Comparison of ENCODE assay signal across 26 mouse cellular contexts in genomic region chr13:96720003-96720402, GRCm38 (mm10). TPM values are rescaled to one million over a fixed set of nuclear protein-coding genes. Genes with fewer than 3 reads are reported as not detected.
DNase-seq lines count a peak whose midpoint lies in the region; ATAC-seq and TF ChIP-seq lines count a peak whose summit lies in the region.
"Had no signal": no experiment of that assay in that cellular context is flagged by ENCODE, and none has a peak within 500 bp of the region (broad histone marks: within the 10 kb centered on the region; RNA-seq: fewer than 3 reads in every experiment).

No protein-coding gene starts in this region.

- ATAC-seq in liver, embryonic 13.5 days (ENCODE audit: low read depth) = peak; percentile 51; the same call in 1 of the 2 replicates
- no peak for ATAC-seq in liver, postnatal 0 days
- ATAC-seq in erythroblast, adult 5-6 weeks (replicated peaks; ENCODE audit: low FRiP score, poor library complexity, severe bottlenecking) = peak; percentile 35; the same call in 1 of the 2 replicates
- ATAC-seq in monocyte, adult 5-6 weeks (replicated peaks; ENCODE audit: insufficient number of reproducible peaks, low FRiP score, low TSS enrichment, poor library complexity, severe bottlenecking) = no peak
- no peak for ATAC-seq in hindbrain, embryonic 13.5 days (ENCODE audit: low FRiP score)
- ATAC-seq: activated CD4-positive, CD25-positive, alpha-beta regulatory T cell, adult 4 months; forebrain, embryonic 13.5 days; forebrain, postnatal 0 days; Patski had no signal

- H3K36me3 ChIP-seq in liver, embryonic 13.5 days = no peaks in the 10 kb centered on the region
- H3K36me3 ChIP-seq in liver, postnatal 0 days (replicated peaks; ENCODE audit: insufficient read depth, low read length) = no peaks in the 10 kb centered on the region
- H3K36me3 ChIP-seq in hindbrain, embryonic 13.5 days = no peaks in the 10 kb centered on the region
- H3K36me3 ChIP-seq: embryonic facial prominence, embryonic 12.5 days; heart, embryonic 12.5 days; hindbrain, embryonic 10.5 days; hindbrain, embryonic 15.5 days had no signal

- H3K4me1 ChIP-seq in liver, embryonic 13.5 days (replicated peaks) = peaks cover 6% of the 10 kb centered on the region; the same call in 1 of the 2 replicates
- H3K4me1 ChIP-seq in liver, postnatal 0 days (ENCODE audit: insufficient read depth) = no peaks in the 10 kb centered on the region
- no peaks in the 10 kb centered on the region for H3K4me1 ChIP-seq in hindbrain, embryonic 13.5 days (replicated peaks)
- H3K4me1 ChIP-seq: embryonic facial prominence, embryonic 12.5 days; forebrain, embryonic 13.5 days; heart, embryonic 12.5 days; hindbrain, embryonic 10.5 days; hindbrain, embryonic 15.5 days had no signal

- H3K4me3 ChIP-seq in liver, embryonic 13.5 days (replicated peaks) = no peak overlapping the region
- H3K4me3 ChIP-seq in liver, postnatal 0 days (ENCODE audit: low read depth, low read length) = no peak overlapping the region
- no peak overlapping the region for H3K4me3 ChIP-seq in hindbrain, embryonic 13.5 days
- H3K4me3 ChIP-seq: embryonic facial prominence, embryonic 12.5 days; forebrain, embryonic 13.5 days; heart, embryonic 12.5 days; hindbrain, embryonic 10.5 days; hindbrain, embryonic 15.5 days had no signal

- no peak overlapping the region for H3K27ac ChIP-seq in liver, embryonic 13.5 days
- H3K27ac ChIP-seq in liver, postnatal 0 days (ENCODE audit: low read depth) = no peak overlapping the region
- no peak overlapping the region for H3K27ac ChIP-seq in hindbrain, embryonic 13.5 days
- H3K27ac ChIP-seq: embryonic facial prominence, embryonic 12.5 days; forebrain, embryonic 13.5 days; hindbrain, embryonic 10.5 days; hindbrain, embryonic 15.5 days had no signal

- 31% methylated on average over 2 of the region's 2 CpGs for WGBS in liver, embryonic 13.5 days (ENCODE audit: insufficient replicate concordance)
- 57% methylated on average over 2 of the region's 2 CpGs for WGBS in liver, postnatal 0 days (ENCODE audit: insufficient replicate concordance)
- 84% methylated on average over 2 of the region's 2 CpGs for WGBS in hindbrain, embryonic 13.5 days

- peak; percentile 42 for DNase-seq in adrenal gland, adult 8-10 months
- no peak for DNase-seq in adrenal gland, postnatal 25 days
- no peak for DNase-seq in liver, embryonic 13.5 days
- DNase-seq in liver, postnatal 0 days = no peak
- DNase-seq: cerebellum, adult 2 months; cerebellum, postnatal 14 days; embryo, embryonic 11 days; forebrain, postnatal 0 days; gastrocnemius, postnatal 25 days had no signal

- TF ChIP-seq CTCF in liver, postnatal 0 days (IDR thresholded peaks at IDR 0.05; ENCODE audit: low read depth) = no peak

- H3K27me3 ChIP-seq in liver, embryonic 13.5 days = no peaks in the 10 kb centered on the region
- no peaks in the 10 kb centered on the region for H3K27me3 ChIP-seq in liver, postnatal 0 days (ENCODE audit: insufficient read depth, low read length)
- H3K27me3 ChIP-seq in hindbrain, embryonic 13.5 days = no peaks in the 10 kb centered on the region
- H3K27me3 ChIP-seq: embryonic facial prominence, embryonic 12.5 days; forebrain, embryonic 13.5 days; heart, embryonic 12.5 days; hindbrain, embryonic 15.5 days had no signal

- H3K9ac ChIP-seq in liver, embryonic 13.5 days = no peak overlapping the region
- H3K9ac ChIP-seq in liver, postnatal 0 days (replicated peaks) = no peak overlapping the region
- no peak overlapping the region for H3K9ac ChIP-seq in hindbrain, embryonic 13.5 days
- H3K9ac ChIP-seq: embryonic facial prominence, embryonic 12.5 days; forebrain, embryonic 13.5 days; forebrain, postnatal 0 days; heart, embryonic 12.5 days; hindbrain, embryonic 15.5 days had no signal

- no peak overlapping the region for H3K4me2 ChIP-seq in liver, embryonic 13.5 days
- H3K4me2 ChIP-seq in liver, postnatal 0 days (ENCODE audit: low read depth, low read length) = no peak overlapping the region
- H3K4me2 ChIP-seq in hindbrain, embryonic 13.5 days = no peak overlapping the region
- H3K4me2 ChIP-seq: embryonic facial prominence, embryonic 12.5 days; forebrain, embryonic 13.5 days; heart, embryonic 12.5 days; hindbrain, embryonic 15.5 days had no signal

- H3K9me3 ChIP-seq in liver, embryonic 13.5 days (replicated peaks) = no peaks in the 10 kb centered on the region
- no peaks in the 10 kb centered on the region for H3K9me3 ChIP-seq in liver, postnatal 0 days (ENCODE audit: low read length)
- H3K9me3 ChIP-seq in hindbrain, embryonic 13.5 days = no peaks in the 10 kb centered on the region
- H3K9me3 ChIP-seq: embryonic facial prominence, embryonic 12.5 days; forebrain, embryonic 13.5 days; heart, embryonic 12.5 days; hindbrain, embryonic 10.5 days; hindbrain, embryonic 15.5 days had no signal

- TF ChIP-seq EP300 in liver, postnatal 0 days (IDR thresholded peaks at IDR 0.05; ENCODE audit: low read depth) = no peak

RNA-seq across cellular contexts. Expression of gene Ankrd31, which starts 28.1 kb away (rescaled TPM):
- total RNA-seq in adrenal gland, adult 8-10 months (2022) = under 1 TPM in 1 of 4 experiments, not detected in 3; 0.12 TPM
- total RNA-seq in adrenal gland, postnatal 25 days (2021) = not detected in 2 replicates
- 0.12 TPM in 1 of 2 replicates, not detected in the other for polyA plus RNA-seq in liver, embryonic 13.5 days (2015; fragmentation: Nextera tagmentation; extraction: Ambion mirVana)
- polyA plus RNA-seq in liver, postnatal 0 days (2015; fragmentation: Nextera tagmentation; extraction: Ambion mirVana) = 0.02 TPM in 1 of 2 replicates, not detected in the other
- total RNA-seq in erythroblast, adult 5-6 weeks (2015; ENCODE audit: low replicate concordance) = 0.96 and 1.3 TPM in 2 replicates
- total RNA-seq in erythroblast, adult 5-6 weeks (2017; ENCODE audit: low replicate concordance) = not detected in 2 replicates
- total RNA-seq in monocyte, adult 5-6 weeks (2017) = not detected in 3 replicates
- polyA plus RNA-seq in hindbrain, embryonic 13.5 days (2015; fragmentation: Nextera tagmentation; extraction: Ambion mirVana) = not detected in 2 replicates
- total RNA-seq: common myeloid progenitor, adult 5-6 weeks; forebrain, postnatal 0 days; gastrocnemius, adult 18-20 months; gastrocnemius, postnatal 25 days; granulocyte monocyte progenitor cell, adult 5-6 weeks; heart, adult 8-10 months; heart, postnatal 25 days had no signal
- polyA plus RNA-seq: C2C12; cerebellum, adult 2 months; embryonic facial prominence, embryonic 12.5 days; forebrain, embryonic 13.5 days; heart, embryonic 12.5 days; heart, embryonic 16.5 days; hindbrain, embryonic 10.5 days; hindbrain, embryonic 15.5 days; Patski had no signal

RNA-seq across cellular contexts. Expression of gene Hmgcr, which starts 49.3 kb away (rescaled TPM):
- total RNA-seq in adrenal gland, adult 8-10 months (2022) = 100 to 1,000 TPM in 2 of 4 experiments, 10 to 100 TPM in 2; 38.3 to 158 (median 100) TPM
- 218 and 227 TPM in 2 replicates for total RNA-seq in adrenal gland, postnatal 25 days (2021)
- 61.9 and 84.3 TPM in 2 replicates for polyA plus RNA-seq in liver, embryonic 13.5 days (2015; fragmentation: Nextera tagmentation; extraction: Ambion mirVana)
- 25.3 and 26.5 TPM in 2 replicates for polyA plus RNA-seq in liver, postnatal 0 days (2015; fragmentation: Nextera tagmentation; extraction: Ambion mirVana)
- total RNA-seq in erythroblast, adult 5-6 weeks (2015; ENCODE audit: low replicate concordance) = 11.7 and 18.6 TPM in 2 replicates
- total RNA-seq in erythroblast, adult 5-6 weeks (2017; ENCODE audit: low replicate concordance) = 21.4 and 29.1 TPM in 2 replicates
- 49.8 to 81.5 TPM (median 53.9 TPM) in 3 replicates for total RNA-seq in monocyte, adult 5-6 weeks (2017)
- polyA plus RNA-seq in hindbrain, embryonic 13.5 days (2015; fragmentation: Nextera tagmentation; extraction: Ambion mirVana) = 158 and 160 TPM in 2 replicates

Comparison
In these comparisons a context has a peak if more than half of its experiments do, and no peak if none do; other contexts are left out.
1. ATAC-seq: peak in liver, embryonic 13.5 days (single experiment) and erythroblast, adult 5-6 weeks (single experiment); none in liver, postnatal 0 days (single experiment), monocyte, adult 5-6 weeks (single experiment) and hindbrain, embryonic 13.5 days (single experiment).